Mouse (Mus musculus) stomach, postnatal 0 days (tissue): ENCODE data around the gene Zswim3.
A peak's percentile ranks its signal among the peaks of the same experiment; 100 is the strongest.

Source experiments
- CTCF ChIP-seq: IDR thresholded peaks from 2 replicates; pipeline ENCODE4 v1.5.1; 2016; ENCODE audit warnings: antibody characterized with exemption, low read depth, mild to moderate bottlenecking, moderate library complexity
- EP300 ChIP-seq: optimal IDR thresholded peaks from 2 replicates; pipeline ENCODE3; 2016; ENCODE audit warnings: antibody characterized with exemption

GRCm38 (mm10) chr2:164804533-164805331 is at the start of gene Zswim3, which contains the start of gene Acot8:
- TF ChIP-seq CTCF (peak; percentile 19; the same call in 1 of the 2 replicates), EP300 (peak; percentile 86)
